Mouse (Mus musculus) c-Kit-negative CD71-positive TER-119-positive erythroid progenitor cells, embryonic 14.5 days (primary cell): ENCODE measurements around the gene Bbs4.
A peak's percentile ranks its signal among the peaks of the same experiment; 100 is the strongest.
"Not testable (repeated sequence)": the region's sequence is repeated elsewhere in the genome, so short reads cannot be mapped to it uniquely, and the experiment has no call there.

ENCODE experiments used
- DNase-seq: peaks from one replicate; pipeline ENCODE4 v3.0.0-alpha.2; 2013; ENCODE audit warnings: low read depth, low spot score

Bbs4 gene

DNA sequence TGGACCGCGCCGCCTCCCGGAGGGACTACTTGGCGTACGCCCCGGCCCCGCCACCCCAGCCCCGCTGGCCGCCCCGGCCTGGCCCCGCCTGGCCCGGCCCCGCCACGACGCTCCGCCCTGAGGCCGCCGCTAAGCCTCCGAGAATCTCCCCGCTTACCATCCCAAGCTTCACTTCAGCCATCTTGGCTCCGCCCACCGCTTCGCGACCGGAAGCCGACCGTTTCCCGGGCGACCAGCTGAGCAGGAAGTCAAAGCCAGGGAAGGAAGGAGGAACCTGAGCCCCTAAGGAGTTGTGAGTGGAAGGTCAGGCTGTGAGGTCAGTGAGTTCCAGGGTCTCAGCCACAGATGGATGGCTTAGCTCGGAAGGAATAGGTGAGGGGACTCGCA is at the start of gene Bbs4:
Bbs4 (minus strand) TSS at position 256 of the 387 bp plus-strand sequence.
- peak; percentile 85 for DNase-seq

DNA sequence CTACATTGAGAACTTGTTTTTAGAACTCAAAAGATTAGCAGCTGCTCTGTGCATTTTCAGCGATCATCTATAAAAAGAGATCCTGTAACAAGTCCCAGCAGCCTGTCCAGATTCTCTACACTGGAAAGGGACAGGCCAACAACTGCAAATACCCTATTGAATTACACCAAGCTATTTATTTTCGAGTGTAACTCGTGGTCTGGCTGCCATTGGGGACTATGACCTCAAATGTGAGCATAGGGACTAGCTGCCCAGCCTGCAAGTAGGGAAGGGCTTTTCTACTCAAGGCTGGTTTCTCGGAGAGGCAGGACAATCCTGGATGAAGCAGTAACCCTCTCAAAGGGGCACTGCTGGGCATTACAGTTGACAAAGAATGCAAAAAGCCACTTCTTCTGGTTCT is 35.8 kb upstream of the Bbs4 start:
- no peak for DNase-seq

DNA sequence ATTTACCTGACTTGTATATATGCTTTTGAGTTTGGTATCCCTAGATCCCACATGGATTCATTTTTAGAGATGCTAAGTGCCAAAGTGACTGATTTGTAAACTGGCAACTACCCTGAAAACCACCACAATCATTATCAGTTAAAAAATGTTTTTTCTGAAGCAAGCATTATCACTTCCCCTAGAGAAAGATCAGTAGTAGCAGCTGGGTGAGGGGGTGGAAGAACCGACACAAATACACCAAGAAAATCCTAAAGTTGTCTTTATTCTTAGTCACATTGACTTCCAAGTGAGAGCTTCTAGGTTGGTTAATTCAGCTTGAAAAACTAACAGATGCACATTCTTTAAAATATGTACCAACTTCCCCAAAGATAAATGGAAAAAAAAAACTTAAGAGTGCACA is 35.0 kb upstream of the Bbs4 start:
- DNase-seq = no peak

DNA sequence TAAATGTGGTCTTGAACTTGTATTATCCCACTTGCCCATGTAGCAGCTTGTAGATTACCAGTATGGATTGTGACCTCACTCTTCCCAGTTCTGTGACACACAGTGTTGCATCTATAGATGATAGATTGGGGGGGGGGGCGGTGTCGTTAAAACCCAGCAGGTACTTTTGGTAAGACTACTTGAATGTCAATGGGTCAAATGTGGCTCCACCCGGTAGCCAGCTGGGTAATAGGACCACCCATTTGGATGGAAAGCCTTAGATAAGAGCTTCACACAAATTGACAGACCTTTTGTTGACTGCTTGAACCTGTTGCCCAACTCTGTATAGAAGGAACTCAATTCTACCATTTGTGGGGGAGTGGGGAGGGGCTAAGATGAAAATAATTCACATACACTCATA is 34.2 kb upstream of the Bbs4 start:
- no peak for DNase-seq

DNA sequence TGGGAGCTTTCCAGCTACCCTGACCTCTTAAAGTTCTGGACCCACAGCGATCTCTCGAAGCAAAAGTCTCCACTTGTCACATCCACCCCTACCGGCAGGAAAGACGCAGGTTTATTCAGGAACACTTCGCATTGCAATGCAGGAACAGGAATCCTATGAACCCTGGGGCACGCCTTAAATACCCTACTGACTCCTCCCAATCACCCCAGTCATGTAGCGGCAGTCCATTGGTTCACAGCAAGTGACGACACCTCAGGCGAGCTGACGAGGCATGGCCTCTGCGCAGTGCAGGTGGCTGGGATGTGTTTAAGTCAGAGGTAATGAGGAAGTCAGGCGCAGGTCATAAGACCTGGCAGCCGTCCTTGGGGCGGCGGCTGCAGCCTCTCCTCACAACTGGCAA is 22.3 kb upstream of the Bbs4 start:
- DNase-seq = no peak

DNA sequence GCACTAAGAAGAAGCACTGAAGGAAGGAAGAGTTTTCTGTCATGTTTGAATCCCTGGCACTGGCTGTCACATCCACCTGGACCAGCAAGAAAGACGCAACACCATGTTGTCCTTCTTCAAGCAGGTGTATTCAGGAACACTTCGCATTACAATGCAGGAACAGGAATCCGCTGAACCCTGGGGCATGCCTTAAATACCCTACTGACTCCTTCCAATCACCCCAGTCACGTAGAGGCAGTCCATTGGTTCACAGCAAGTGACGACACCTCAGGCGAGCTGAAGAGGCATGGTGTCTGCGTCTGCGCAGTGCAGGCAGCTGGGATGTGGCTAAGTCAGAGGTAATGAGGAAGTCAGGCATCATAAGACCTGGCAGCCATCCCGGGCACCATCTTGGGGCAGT is 16.3 kb upstream of the Bbs4 start:
- DNase-seq = no peak

- DNase-seq = no peak
Measured at GRCm38 (mm10) chr9:59369220-59369619, 15.9 kb upstream of the Bbs4 start.

GRCm38 (mm10) chr9:59360487-59360886 is 7.2 kb upstream of the Bbs4 start:
- DNase-seq = not testable (repeated sequence)

DNA sequence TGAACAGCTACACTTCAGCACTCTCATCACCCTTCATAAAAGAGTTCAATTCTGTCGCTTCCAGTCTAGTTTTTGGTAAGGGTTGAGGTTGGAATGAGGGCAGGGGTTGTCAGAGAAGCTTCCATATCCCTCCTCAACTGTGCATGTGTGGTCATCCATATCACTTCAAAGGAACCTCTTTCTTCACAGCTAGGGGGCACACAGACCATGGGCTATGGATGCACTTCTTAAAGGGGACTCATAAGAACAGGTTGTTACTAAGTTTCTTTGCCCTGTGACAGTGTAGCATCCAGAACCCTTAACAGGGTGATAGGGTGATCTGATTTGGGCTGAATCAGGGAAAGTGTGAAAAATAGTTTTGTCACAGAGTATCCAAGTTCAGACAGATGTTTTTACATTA is 4.7 kb upstream of the Bbs4 start:
- not testable (repeated sequence) for DNase-seq

- peak; percentile 4 for DNase-seq
Measured at GRCm38 (mm10) chr9:59352586-59353252, 589 bp downstream of the Bbs4 start.

- no peak for DNase-seq
Measured at GRCm38 (mm10) chr9:59346176-59346575, 7.1 kb downstream of the Bbs4 start.

GRCm38 (mm10) chr9:59340002-59340401 is 13.3 kb downstream of the Bbs4 start:
- DNase-seq = no peak

GRCm38 (mm10) chr9:59339107-59339506 is 14.2 kb downstream of the Bbs4 start:
- no peak for DNase-seq

DNA sequence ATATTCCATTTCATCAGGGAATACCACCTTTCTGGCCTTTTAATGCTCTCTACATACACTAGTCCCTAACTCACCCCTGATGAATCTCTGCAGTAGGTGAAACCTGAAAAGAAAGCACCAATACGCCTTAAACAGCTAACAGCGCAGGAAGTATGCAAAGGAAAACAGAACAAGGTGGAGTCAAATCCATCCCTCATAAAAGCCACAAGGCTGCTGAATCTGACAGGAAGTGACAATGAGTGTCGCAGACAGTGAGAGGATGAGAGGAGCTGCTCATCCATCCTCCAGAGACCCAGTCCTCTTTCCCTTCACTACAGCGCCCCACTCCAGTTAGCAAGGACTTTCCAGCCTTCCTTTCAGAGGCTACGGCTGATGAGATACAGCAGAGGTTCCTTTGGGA is 14.9 kb downstream of the Bbs4 start:
- DNase-seq = no peak

GRCm38 (mm10) chr9:59337889-59338288 is 15.4 kb downstream of the Bbs4 start:
- DNase-seq = no peak

DNA sequence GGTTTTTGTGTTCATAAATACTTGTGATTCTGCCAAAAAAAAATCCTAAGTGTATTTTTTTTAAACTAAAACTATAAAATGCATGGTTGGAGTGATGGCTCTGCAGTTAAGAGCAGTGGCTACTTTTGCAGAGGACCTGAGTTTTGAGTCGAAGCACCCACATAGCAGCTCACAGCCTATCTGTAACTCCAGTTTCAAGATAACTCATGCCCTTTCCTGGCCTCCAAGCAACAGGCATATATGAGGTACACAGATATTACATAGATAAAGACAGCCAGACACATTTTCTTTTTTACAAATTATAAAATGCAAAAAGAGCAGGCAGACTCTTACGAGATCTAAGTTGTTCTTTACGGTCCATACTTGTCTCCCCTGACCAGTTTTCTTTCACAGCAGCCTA is 16.8 kb downstream of the Bbs4 start:
- DNase-seq = no peak

- DNase-seq = no peak
Measured at GRCm38 (mm10) chr9:59330055-59330454, 23.3 kb downstream of the Bbs4 start.

DNA sequence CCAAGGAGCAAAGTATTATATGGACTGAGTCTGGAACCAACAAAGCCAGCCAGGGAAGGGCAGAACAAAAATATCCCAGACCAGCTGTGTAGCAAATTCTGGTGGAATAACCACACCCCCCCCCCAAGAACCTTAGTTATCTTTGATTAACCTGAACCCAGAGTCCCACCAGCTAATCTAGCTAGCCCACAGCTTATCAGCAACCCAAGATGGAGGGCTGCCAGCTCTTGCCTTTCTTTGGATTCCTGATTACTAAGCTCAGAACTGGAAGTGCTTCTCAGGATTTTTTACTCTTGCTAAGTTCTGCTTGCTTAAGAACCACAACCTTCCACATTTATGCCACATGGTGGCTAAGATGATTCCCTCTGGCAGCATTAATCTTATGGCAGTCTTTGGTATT is 29.0 kb downstream of the Bbs4 start:
- no peak for DNase-seq

DNA sequence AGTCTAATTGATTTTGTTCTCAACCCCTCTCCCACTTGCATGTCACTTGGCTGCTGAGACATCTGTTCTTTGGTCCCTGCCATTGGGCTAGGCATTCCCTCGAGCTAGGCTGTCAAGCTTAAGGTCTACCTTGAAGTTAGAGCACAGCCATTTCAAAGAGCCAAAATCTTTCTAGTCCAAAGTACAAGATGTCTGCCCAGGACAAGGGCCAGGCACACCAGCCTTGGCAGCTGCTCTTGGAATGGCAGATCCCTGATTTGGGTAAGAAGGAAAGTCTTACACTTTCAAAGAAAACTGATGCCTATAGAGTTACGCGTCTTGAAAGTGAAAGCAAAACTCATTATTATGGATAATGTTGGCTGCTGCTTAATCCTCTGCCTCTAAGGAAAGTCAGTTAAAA is 37.1 kb downstream of the Bbs4 start:
- no peak for DNase-seq

- DNase-seq = no peak
Measured at GRCm38 (mm10) chr9:59311284-59311670, 42.0 kb downstream of the Bbs4 start.

DNA sequence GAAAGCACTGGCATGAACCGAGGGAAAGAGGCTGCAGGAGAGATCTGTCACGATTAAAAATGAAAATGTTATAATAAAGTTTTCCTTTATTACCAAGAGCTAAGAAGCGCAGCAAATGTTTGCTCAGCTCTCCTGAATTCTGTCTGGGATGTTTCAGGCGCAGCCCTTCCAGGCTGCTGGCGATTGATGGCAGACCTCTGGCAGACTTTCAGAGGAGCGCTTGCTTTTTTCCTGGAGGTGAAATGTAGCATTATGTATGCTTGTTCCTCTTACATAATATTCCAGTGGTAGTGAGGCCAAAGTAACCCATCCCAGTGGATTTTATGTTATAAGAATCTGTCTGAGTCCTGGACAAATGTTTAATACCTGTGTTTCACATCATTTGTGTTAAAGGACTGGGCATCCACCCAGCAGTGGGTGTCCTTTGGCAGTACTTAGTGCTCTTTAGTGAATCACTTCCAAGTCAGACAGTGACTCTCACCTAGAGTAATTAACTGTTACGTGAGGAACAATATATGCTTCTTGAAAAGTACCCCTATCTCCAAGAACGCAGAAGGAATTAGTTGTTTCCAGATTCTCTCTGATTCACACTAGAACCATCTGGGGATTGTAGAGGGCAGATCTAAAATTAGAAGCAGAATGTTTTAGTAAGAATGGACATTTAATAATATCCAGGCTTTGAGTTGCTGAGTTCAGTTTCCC is 42.6 kb downstream of the Bbs4 start:
- DNase-seq = no peak

DNA sequence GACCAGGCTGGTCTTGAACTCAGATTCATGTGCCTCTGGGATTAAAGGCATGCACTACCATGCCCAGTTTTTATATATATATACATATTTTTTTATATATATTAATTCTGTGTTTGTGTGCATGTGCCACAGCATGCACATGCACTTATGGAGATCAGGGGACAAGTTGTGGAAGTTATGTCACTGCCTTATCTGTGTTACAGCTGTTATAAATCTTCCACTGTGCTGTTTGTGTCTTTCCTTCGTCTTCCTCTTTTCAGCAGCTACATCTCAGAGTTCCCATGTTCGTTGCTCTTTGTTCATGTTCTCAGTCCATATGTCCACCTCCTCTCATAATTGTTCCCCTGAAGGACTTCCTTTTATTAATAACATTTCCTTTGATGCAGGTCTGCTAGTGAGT is 45.4 kb downstream of the Bbs4 start:
- DNase-seq = no peak

DNA sequence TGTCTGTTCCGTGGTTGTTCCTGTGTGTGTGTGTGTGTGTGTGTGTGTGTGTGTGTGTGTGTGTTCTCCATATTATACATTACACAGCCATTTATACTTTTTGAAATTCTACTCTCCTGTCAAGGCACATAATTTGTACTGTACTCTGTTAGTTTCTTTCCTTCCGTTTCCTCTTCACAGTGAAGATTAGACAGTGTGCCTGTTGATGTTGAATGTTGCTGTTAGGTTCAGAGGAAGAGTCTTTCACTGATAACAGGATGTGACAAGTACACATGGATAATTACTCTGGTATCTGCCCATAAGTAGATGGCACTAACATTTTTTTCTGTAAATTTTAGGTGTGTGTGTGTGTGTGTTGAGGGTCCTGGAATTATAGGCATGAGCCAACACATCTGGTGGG is 56.9 kb downstream of the Bbs4 start:
- no peak for DNase-seq

DNA sequence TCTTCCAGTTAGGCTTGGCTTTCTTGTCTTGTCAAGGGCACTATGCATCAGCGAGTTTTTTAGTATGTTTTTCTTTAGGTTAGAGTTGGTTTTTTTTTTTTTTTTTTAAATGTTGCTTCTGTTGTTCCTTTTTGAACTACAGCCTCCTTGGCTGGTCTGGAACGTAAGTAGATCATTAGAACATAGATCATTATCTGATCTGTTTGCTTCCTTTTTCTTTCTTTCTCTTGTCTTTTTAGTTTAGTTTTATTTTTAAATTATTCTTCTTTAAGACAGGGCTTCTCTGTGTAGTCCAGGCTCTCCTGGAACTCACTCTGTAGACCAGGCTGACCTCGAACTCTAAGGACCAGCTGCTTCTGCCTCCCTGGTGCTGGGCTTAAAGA is 60.8 kb downstream of the Bbs4 start:
- no peak for DNase-seq
